Mouse (Mus musculus): ENCODE results near the gene Nkrf.

DNA sequence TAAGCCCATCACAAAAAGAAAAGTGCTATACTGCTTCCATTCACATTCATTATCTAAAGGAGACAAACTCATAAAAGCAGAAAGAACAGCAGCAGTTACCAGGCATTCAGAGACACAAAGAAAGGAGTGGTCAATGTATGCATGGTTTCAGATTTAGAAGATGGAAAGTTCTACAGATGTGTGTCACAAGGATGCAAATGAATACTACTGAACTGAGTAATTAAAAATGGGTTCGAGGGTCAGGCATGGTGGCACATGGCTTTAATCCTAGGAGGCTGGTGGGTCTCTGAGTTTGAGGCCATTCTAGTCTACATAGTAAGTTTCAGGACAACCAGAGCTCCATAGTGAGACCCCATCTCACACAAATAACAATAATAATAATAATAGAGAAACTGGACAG, 55.5 kb downstream of the Nkrf start:
- TF ChIP-seq CHD2 (IDR thresholded peaks at IDR 0.05; ENCODE audit: low read depth, low read length) (no peak), ZC3H11A (IDR thresholded peaks at IDR 0.05; ENCODE audit: borderline replicate concordance, low read depth, low read length) (no peak), HCFC1 (IDR thresholded peaks at IDR 0.05; ENCODE audit: borderline replicate concordance, insufficient read depth, low read length) (no peak)

All from ES-E14 (cell line).